Mouse (Mus musculus): ENCODE data around the gene Sirpa.

GRCm38 (mm10) chr2:129654233-129654950 is 61.8 kb downstream of the Sirpa start:
- TF ChIP-seq POLR2A (IDR thresholded peaks at IDR 0.05; ENCODE audit: borderline replicate concordance, control insufficient read depth, low read depth, low read length) (no peak), CTCF (IDR thresholded peaks at IDR 0.05; ENCODE audit: control insufficient read depth, insufficient read depth, low read length) (no peak)
